Mouse (Mus musculus): ENCODE measurements around the gene Fhl2. TPM values are rescaled to one million over a fixed set of nuclear protein-coding genes. Genes with fewer than 3 reads are reported as not detected.

Fhl2 gene
- 9.2 TPM for polyA plus RNA-seq (2014; fragmentation: Illumina TruSeq; extraction: RNeasy Lipid Tissue Mini Kit (QIAGEN cat#74804); ENCODE audit: low read depth, low replicate concordance)

GRCm38 (mm10) chr1:43196661-43197241, at the start of gene Fhl2:
TSS of gene Fhl2 (minus strand) at chr1:43196984.

GRCm38 (mm10) chr1:43098031-43098984, 98.5 kb downstream of the Fhl2 start, which contains the start of the genes Tgfbrap1 and AI597479:
TSS of gene Tgfbrap1 (minus strand) at chr1:43098637.
TSS of gene AI597479 (plus strand) at chr1:43098710.

Other genes starting within 250 kb of the Fhl2 start
- gene Gpr45, start 244.1 kb downstream of the Fhl2 start, polyA plus RNA-seq (2014; fragmentation: Illumina TruSeq; extraction: RNeasy Lipid Tissue Mini Kit (QIAGEN cat#74804); ENCODE audit: low read depth, low replicate concordance) = 28.6 TPM
- gene Tgfbrap1, start 98.3 kb downstream of the Fhl2 start, polyA plus RNA-seq (2014; fragmentation: Illumina TruSeq; extraction: RNeasy Lipid Tissue Mini Kit (QIAGEN cat#74804); ENCODE audit: low read depth, low replicate concordance) = 25.6 TPM
- gene AI597479, start 98.3 kb downstream of the Fhl2 start, polyA plus RNA-seq (2014; fragmentation: Illumina TruSeq; extraction: RNeasy Lipid Tissue Mini Kit (QIAGEN cat#74804); ENCODE audit: low read depth, low replicate concordance) = 13.8 TPM
- 33.6 TPM for gene Nck2, start 247.6 kb upstream of the Fhl2 start, polyA plus RNA-seq (2014; fragmentation: Illumina TruSeq; extraction: RNeasy Lipid Tissue Mini Kit (QIAGEN cat#74804); ENCODE audit: low read depth, low replicate concordance)